ENCODE assay signal across 9 mouse cellular contexts in the genomic region with DNA sequence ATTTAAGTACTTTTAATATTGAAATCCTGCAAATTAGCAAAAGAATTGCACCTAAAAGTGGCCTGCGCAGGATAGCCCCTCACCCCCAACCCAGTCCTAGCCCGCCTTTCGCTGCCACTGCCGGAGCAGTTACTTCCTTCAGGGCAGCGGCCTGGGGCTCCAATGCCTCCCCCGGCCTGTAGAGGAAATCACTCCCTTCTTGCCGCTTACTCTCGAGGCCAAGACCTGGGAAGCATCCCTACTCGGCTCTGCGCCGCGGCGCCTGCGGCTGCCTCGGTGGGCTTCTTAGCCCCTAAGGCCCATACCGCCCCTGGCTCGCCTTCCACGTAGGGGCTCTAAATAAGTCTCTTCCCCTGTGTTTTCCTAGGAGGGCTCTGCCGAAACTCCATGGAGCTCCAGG. TPM values are rescaled to one million over a fixed set of nuclear protein-coding genes. Genes with fewer than 3 reads are reported as not detected.
DNase-seq lines count a peak whose midpoint lies in the region; ATAC-seq and TF ChIP-seq lines count a peak whose summit lies in the region.
"Had no signal": no experiment of that assay in that cellular context is flagged by ENCODE, and none has a peak within 500 bp of the region (broad histone marks: within the 10 kb centered on the region; RNA-seq: fewer than 3 reads in every experiment).

No protein-coding gene starts in this region.

- H3K4me3 ChIP-seq in liver, embryonic 13.5 days (replicated peaks), result peak overlapping the region; percentile 59
- H3K4me3 ChIP-seq in small intestine, adult 2 months (ENCODE audit: low read depth, low read length), result peak overlapping the region; percentile 16; the same call in 1 of the 2 replicates

- intact Hi-C loops in heart, postnatal 14 days (cut with DNase I), result loop anchor here (5.0 to 10.0 kb wide), 4 partner anchors 123 to 1435 kb away; partner anchors contain the start of gene BC052040

- 12% methylated on average over 19 of the region's 19 CpGs for WGBS in liver, embryonic 13.5 days (ENCODE audit: insufficient replicate concordance)
- 37% methylated on average over 19 of the region's 19 CpGs for WGBS in small intestine, adult 2 months

- DNase-seq in ovary, postnatal 36 days (ENCODE audit: low spot score), result peak; percentile 17
- DNase-seq in ovary, postnatal 14 days (ENCODE audit: low spot score), result no peak
- peak; percentile 31 to 39 for DNase-seq in heart, postnatal 14 days
- no peak for DNase-seq in liver, embryonic 13.5 days
- DNase-seq in adipocyte (ENCODE audit: low spot score), result no peak

- H3K36me3 ChIP-seq in liver, embryonic 13.5 days, result no peaks in the 10 kb centered on the region
- H3K36me3 ChIP-seq in small intestine, adult 2 months (ENCODE audit: control insufficient read depth, insufficient read depth, low read length), result no peaks in the 10 kb centered on the region; the same call in 1 of the 2 replicates

- TF ChIP-seq POLR2A in small intestine, adult 2 months (IDR thresholded peaks at IDR 0.05; ENCODE audit: low read depth, low read length), result no peak

- peak overlapping the region; percentile 64 for H3K4me2 ChIP-seq in liver, embryonic 13.5 days

- H3K9ac ChIP-seq in liver, embryonic 13.5 days, result no peak overlapping the region

- no peak for TF ChIP-seq CTCF in small intestine, adult 2 months (IDR thresholded peaks at IDR 0.05; ENCODE audit: extremely low read depth, insufficient read length, insufficient replicate concordance, low read depth, low read length)

- H3K27me3 ChIP-seq in liver, embryonic 13.5 days, result peaks cover 71% of the 10 kb centered on the region
- peaks cover 48% of the 10 kb centered on the region for H3K27me3 ChIP-seq in small intestine, adult 2 months (ENCODE audit: control insufficient read depth, insufficient read depth, low read length)

- no peaks in the 10 kb centered on the region for H3K9me3 ChIP-seq in liver, embryonic 13.5 days (replicated peaks)

- 0 out of 2 replicates have a peak, but pooled peaks cover 2% of the 10 kb centered on the region for H3K4me1 ChIP-seq in liver, embryonic 13.5 days (replicated peaks)
- no peaks in the 10 kb centered on the region; the same call in 1 of the 2 replicates for H3K4me1 ChIP-seq in small intestine, adult 2 months (ENCODE audit: control insufficient read depth, insufficient read depth, insufficient read length, low read length)

- no peak overlapping the region for H3K27ac ChIP-seq in liver, embryonic 13.5 days
- no peak overlapping the region for H3K27ac ChIP-seq in small intestine, adult 2 months (ENCODE audit: insufficient read depth, low read depth, low read length)
- H3K27ac ChIP-seq: macrophage had no signal

- no peak for ATAC-seq in liver, embryonic 13.5 days (ENCODE audit: low read depth)
- no peak for ATAC-seq in CD4-positive, CD25-positive, alpha-beta regulatory T cell, adult 4 months
- ATAC-seq in erythroid progenitor cell, adult 5-6 weeks (replicated peaks; ENCODE audit: low FRiP score, poor library complexity, severe bottlenecking), result no peak

RNA-seq across cellular contexts. Expression of gene Meis2, which starts 5.4 kb away (rescaled TPM):
- total RNA-seq in heart, postnatal 14 days (2021), result 10 to 100 TPM; 19.9 to 21.3 TPM
- polyA plus RNA-seq in liver, embryonic 13.5 days (2015; fragmentation: Nextera tagmentation; extraction: Ambion mirVana), result 2.1 and 2.6 TPM in 2 replicates
- polyA plus RNA-seq in small intestine, adult 2 months (2012; rRNA removed), result 3.9 and 11.6 TPM in 2 replicates
- polyA plus RNA-seq in CD4-positive, CD25-positive, alpha-beta regulatory T cell, adult 4 months (2017; shearing (Covaris generic)), result not detected
- not detected in 2 replicates for total RNA-seq in erythroid progenitor cell, adult 5-6 weeks (2015; ENCODE audit: low replicate concordance)
- total RNA-seq in erythroid progenitor cell, adult 5-6 weeks (2017; ENCODE audit: low replicate concordance), result not detected in 2 replicates
- polyA plus RNA-seq: macrophage had no signal

Comparison
In these comparisons a context has a peak if more than half of its experiments do, and no peak if none do; other contexts are left out.
1. DNase-seq: peak in ovary, postnatal 36 days (single experiment) and heart, postnatal 14 days (2 of 2); none in ovary, postnatal 14 days (single experiment), liver, embryonic 13.5 days (single experiment) and adipocyte (single experiment).